Mouse (Mus musculus): ENCODE measurements around the gene Opcml.
A peak's percentile ranks its signal among the peaks of the same experiment; 100 is the strongest.

The Opcml gene

DNA sequence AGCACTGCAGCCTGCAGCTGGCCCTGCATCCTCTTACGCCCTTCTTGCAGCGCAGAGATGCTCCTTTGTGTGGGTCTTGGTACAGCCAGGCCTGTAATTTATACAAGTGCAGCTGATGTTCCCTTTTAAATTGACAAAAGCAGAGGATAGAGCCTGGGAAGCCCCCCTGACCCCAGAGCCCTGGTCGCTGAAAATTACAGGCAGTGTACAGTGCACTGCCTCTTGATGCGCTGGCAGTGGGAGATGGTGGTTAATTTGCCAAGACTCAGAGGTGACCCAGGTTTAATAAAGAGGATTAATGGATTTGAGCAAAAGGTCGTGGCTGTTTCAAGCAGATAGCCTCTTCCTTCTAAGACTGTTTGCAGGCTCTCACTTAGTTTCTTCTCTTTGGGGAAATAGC is 39.9 kb downstream of the Opcml start:
- DNase-seq (ENCODE audit: low spot score in 2 of 2), result peak in 1 of 2 experiments; percentile 38

DNA sequence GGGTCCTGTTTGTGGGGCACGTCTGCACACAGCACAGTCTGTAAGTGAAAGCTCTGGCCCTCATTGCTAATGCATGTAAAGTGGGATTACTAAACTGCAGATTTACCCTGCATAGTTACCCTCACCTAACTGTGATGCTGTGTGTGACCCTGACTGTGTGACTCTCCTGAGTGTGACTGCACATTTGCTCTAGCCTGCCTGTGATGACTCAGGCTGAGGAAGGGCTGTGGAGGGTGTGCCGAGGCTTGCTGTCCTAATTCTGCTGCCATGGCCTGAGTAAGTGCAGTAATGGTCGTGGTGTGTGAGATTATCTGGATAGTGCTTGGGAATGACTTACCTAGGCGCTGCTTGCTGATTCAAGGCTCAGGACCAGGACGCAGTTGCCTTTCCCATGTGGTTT is 52.2 kb downstream of the Opcml start:
- no peak for DNase-seq (ENCODE audit: low spot score in 2 of 2)

DNA sequence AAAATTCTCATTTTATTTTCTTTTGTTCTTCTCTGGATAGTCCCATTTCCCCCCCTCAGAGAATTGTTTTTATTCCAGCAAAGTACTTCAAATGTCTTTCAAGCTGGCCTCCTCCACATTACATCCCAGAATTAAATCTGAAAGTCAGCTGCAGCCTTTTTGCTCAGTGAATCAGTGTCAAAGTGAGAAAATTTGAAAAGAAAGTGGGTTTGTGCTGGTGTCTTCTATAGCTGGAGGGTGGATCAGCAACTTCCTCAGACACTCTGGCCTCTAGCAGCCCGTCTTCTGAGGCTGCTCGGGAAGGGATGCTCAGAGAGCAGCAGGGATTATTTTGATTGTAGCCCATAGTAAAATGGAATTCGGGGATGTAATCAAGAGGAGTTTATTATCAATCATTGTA is 81.0 kb downstream of the Opcml start:
- DNase-seq (ENCODE audit: low spot score in 2 of 2), result no peak

DNA sequence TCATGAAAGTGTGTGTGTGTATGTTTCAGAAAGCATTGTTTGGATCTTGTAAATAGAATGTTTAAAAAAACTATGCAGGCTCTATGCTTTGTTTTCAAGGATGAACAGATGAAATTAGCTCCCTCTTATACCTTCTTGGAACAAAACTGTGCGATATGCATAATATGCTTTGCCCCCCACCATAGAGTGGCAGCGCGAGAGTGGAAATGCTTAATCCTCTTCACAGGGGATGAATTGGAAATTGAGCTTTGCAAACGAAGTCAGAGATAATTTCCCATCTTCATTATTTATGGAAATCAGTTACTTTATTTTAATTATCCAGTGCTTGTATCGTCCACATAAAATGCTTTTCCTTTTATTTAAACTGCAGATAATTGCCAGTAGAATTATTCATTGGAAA is 99.1 kb downstream of the Opcml start:
- DNase-seq (ENCODE audit: low spot score in 2 of 2), result no peak

DNA sequence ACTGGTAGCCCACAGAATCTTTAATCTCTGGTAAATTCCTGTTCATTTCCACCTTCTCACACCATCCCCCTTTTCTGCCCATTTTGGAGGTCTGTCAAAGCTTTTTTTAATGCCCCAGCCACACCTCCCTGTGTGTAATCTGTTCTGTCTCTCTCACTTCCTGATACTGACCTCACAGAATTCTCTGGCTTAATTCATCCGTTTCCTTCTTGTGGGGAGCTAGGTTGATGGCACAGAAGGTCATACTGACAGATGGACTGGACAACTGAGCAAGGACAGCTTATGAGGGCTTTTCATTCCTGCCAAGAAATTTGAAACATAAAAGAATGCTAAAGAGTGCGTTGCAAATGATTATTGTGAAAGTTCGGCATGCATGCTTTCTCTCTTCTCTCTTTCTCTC is 126.7 kb downstream of the Opcml start:
- DNase-seq (ENCODE audit: low spot score in 2 of 2), result no peak

DNA sequence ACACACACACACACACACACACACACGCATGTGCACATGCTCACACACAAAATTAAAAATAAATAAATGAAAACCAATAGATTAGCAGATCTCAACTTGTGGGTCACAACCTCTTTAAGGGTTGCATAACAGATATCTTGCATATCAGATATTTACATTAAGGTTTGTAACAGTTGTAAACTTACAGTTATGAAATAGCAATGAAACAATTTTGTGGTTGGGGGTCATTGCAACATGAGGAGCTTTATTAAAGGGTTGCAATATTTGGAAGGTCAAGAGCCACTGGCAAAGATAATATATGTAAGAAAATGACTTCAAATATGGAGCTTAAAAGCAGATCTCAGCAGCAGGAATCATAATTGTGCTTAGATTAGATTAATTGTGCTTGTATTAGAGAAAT is 132.9 kb downstream of the Opcml start:
- DNase-seq (ENCODE audit: low spot score in 2 of 2), result no peak

DNA sequence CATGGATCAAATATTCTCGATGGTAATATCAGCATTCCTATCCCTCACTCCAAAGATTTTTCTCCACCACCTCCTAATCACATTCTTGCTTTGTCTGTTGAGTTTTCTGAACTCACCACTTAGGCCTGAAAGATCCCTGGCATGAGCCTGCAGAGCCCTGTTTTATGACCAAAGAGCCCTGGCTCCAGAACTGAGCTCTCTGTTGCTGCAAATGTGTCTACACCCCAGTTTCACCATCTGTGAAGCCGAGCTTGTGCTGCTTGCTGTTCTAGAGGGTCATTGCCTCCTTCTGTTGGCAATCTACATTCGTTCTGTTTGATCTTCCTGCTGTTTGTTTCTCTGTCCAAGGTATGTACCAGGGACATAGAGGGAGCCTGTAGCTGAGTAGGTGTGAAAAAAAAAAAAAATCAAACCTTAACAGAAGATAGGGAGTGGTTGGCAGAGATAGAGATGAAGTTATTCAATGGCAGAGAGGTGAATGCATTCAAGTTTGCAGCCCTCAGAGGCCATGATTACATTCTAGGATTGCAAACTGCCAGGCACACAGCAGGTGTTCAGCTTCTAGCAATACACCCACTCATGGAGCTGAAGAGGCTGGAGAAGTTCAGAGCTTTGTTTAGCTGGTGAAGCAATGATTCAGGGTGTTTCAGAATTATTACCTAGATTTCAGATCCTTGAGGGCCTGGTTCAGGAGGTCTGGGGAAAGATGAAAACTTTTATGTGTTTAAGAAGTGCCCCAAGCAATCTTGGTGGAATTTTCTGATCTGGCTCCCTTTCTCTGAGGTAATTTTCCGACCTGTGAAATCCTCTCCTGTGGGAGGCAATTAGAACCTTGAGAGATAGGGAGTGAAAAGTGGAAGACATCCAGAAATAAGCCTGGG is 133.6 kb downstream of the Opcml start:
- no peak for DNase-seq (ENCODE audit: low spot score in 2 of 2)

DNA sequence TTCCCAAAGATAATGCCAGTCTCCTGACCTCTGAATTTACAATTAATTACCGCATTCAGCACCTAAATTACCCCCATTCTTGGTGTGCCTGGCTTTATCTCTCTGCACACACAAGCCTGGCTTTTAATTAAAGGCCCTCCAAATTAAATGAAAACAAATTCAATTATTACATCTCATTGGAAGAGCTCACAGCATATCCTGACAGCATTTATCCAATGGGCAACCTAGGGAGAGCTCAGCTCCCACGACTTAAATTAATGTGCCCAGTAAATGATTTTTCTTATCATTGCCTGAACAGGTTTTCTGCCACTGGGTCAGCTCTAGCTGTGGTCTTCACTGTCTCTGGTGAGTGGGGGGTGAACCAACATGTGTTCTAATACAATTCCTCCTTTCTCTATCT is 135.1 kb downstream of the Opcml start:
- no peak for DNase-seq (ENCODE audit: low spot score in 2 of 2)

DNA sequence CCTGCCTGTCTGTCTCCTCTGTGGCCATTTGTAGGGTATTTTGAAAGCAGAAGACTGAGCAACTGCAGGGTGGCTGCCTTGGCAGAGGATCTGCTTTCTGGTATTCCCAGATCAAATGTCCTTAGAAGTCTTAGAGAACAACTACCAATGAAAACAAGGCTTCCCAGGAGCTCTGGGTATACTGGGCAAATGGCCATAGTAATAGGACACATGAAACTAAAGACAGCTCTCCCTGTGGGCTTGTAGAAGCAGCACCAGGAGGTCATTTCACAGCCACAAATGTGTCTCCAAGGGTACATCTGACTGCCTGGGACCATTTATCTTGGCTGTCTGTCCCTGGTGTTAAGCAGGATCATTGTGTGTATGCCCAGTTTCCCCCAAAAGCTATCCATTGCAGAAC is 146.7 kb downstream of the Opcml start:
- DNase-seq (ENCODE audit: low spot score in 2 of 2), result no peak

DNA sequence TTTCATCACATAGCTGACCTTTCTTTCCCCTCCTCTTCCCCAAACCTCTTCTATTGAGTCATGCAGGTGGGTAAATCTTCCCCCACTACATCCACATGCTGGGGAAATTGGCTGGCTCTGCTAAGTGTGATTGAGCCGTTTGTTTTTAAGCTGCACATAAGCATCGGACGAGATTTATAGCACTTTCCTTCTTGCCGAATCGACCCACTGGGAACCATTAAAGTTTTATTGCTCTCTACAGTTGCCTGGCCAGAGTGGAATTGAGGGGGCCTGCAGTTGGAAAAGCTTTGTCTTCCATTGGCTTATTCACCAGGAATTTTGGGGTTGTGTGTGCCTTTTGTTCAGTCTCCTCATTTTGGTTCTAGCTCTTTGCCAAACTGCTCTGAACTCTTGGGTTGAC is 147.1 kb downstream of the Opcml start:
- DNase-seq (ENCODE audit: low spot score in 2 of 2), result no peak

DNA sequence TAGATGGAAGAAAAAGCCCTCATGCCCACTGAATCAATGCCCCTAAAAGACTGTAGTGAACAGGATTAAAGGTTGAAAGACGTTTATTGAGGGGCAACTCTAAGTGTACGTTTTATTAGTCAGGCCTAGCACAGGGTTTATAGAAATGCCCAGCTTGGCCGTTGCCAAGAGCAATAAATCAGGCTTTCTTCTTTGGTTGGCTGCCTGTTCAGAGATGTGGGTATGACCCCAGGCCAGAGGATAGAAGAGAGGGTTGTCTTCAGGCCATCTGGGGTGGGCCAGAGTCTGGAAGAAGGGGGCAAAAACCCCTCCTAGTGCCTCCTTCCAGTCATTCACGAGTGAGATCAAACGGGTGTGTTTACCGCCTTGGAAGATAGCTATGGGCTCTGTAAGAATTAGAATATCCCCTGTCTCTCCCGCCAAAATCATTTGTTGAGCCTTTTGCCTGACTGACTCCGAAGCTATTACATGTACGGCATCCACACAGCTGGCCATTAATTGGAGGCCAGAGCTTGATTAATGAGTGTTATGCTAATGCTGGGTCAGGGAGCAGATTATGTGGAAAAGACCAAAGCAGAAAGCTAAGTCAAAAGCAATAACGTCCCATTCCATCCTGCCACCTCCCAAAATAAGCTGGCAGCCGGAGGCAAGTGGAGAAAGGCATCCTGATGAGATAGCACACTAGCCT is 154.9 kb downstream of the Opcml start:
- DNase-seq (ENCODE audit: low spot score in 2 of 2), result no peak

DNA sequence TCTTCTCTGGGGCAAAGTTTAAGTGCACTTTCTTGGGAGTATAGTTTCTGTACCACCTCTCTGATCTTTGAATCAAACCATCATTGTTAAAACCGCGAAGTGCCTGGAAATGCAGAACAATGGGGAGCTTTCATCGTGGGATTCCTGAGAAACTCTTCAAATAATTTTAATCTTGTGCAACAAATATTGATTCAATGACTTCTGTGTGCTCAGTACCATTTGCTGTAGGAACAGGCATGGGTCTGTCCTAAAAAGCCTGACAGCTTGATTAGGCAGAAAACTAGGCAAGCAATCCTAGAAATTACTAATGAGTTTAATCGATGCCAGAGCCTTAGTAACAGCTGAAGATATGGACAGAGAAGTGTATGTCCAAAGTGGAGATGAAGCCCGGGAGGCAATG is 160.5 kb downstream of the Opcml start:
- no peak for DNase-seq (ENCODE audit: low spot score in 2 of 2)

DNA sequence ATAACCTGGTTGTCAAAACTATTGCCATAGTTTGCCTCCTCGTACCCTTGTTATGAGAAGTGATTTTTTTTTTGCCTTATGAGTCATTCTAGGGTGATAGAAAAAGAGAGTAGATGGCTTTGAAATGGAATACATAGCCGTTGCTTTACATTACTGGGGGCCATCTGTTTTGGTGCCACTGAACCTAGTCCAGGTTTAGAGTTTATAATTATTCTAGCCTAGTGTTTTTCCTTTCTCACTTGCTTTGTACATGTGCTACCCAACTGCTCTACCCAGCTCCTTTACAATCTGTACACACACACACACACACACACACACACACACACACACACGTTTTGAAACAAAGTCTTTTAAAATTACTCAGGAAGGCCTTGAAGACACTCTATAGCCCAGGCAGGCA is 171.1 kb downstream of the Opcml start:
- no peak for DNase-seq (ENCODE audit: low spot score in 2 of 2)

DNA sequence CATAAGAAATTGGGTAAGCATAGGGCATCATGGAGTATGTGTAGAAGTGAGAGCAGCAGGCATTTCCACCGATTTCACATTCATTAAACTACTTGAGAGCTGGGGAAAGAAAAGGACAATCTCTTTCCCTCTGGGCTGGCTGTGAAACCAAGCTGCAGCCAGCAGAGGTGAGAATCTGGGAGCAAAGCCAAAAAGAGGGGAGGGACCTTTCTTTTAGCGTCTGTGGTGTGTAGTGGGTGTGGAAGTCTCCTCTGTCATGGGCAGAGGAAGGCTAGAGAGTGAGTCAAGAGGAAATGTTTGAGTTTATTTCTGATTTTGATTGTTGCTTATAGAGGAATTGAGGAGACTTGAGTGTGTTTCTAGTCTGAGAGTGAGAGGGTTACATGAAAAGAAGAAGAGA is 172.8 kb downstream of the Opcml start:
- no peak for DNase-seq (ENCODE audit: low spot score in 2 of 2)

DNA sequence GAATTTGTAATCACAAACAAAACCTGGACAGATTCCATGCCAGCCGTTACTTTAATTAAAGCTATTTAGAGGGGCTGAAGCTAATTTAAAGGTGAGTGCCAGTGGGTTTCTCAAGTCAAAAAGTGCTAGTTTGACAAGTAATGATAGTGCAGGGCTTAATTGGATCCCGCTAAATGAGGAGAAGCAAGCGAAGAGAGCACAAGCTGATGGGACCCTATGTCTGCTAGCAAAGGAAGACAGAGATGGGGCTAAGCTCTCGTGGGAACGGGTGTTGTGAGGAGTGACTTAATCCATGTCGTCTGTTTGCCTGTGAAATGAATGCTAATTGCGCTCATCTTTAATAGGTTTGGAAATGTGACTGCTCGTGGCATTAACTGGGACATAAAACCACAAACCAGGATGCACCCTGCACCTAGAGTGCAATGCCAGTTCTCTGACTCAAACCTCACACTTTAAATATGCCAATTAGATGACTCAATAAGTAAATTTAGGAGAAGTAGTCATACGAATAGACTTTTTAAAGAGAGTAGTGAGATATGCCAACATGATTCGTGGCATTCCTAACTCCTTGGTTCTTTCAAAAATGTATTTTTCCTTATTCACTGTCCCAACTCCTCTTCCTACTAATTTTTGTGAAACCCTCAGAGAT is 174.5 kb downstream of the Opcml start:
- no peak for DNase-seq (ENCODE audit: low spot score in 2 of 2)

DNA sequence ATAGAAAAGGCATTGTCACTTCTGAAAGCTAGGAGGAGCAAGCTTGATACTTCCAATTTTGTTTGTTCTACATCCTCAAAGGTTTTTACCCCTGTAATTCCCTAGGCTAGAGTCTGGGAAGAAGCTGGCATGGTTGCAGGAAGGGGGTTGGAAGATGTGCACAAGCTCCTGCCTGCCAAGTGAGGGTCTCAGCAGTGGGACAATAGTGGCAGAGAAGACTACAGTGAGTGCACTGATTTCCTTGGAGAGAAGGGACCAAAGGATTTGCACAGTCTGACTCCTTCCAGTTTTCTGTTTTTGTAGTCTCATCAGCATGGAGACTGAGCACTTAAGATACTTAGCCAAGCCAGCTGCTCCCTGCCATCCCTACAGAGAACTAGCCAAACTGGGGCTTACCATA is 177.7 kb downstream of the Opcml start:
- DNase-seq (ENCODE audit: low spot score in 2 of 2), result peak; percentile 49

DNA sequence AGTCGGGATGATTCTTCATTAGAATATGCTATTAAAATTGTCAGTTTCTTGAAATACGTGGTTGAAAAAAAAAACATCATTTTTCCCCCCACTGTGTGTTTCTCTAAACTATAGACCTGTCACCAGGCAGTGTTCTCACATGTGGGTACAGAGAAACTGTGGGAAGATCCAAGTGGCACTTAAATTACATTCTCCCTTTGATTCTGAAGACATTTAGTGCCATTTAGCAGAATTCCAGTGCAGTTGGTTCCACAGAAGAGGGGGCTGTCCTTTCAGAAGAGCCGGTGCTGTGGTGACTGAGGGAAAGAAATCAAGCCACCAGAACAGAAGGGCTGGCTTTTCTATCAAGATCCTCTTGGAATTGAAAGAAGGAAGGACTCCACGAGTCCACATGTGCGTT is 181.7 kb downstream of the Opcml start:
- DNase-seq (ENCODE audit: low spot score in 2 of 2), result no peak

DNA sequence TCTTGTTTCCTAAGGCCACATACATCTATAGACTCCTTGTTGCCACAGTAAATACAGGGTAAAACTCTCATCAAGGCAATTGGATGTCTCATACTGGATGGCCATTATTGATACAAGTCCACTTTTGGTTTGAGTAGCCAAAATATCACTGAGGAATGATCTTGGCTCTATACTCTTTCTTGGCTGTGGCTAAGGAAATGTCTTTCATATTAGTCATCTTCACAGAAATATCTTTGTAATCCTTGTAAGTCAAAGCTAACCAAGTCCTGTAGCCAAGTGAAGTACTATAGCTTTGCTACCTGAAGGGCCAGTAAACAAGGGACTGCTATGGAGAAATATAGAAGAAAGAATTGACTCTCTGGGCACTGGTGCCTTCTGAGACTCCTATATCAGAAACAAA is 192.0 kb downstream of the Opcml start:
- DNase-seq (ENCODE audit: low spot score in 2 of 2), result no peak

DNA sequence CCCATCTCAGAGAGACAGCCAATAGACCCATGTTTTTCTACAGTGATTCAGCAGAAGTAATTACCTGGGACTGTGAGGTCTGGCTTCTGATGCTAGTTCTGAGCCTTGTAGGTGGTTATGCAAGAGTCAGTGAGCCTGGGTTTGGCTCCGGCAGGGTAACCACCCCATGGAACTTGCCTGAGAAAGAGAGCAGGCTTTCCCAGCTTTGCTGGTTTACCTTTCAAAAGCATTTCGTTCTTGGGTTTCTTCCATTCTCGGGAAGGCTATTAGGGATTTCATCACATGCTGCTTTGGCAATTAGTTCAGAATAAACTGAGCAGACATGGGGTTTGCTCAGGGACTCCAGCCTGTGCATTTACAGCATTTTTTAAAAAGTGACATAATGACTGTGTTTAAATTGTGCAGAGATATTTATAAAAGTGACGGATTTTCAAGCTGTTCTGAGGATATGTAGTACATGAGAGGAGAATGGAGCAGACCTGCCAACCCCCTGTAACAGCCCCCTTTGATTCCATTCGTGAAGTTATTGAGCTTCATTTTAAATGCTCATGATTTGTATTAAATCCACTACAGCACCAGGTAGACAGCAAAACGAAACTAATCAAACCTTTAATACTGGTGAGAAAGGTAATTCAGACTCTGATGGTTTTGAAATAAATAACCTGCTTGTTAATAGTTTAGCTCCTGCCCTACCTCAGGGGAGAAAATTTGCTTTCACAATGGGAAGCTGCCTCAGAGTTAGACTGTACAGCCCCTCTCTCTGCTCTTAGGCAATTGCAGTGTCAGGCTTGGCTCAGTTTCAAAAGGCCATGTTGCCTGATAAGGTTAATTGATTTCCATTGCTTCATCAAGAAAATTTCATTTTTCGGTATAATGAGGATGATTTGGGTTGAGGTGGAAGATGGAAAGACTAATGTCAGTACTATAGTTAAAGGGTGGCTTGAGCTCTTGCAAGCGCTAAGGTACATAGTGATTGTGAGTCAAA is 196.3 kb downstream of the Opcml start:
- DNase-seq (ENCODE audit: low spot score in 2 of 2), result no peak

DNA sequence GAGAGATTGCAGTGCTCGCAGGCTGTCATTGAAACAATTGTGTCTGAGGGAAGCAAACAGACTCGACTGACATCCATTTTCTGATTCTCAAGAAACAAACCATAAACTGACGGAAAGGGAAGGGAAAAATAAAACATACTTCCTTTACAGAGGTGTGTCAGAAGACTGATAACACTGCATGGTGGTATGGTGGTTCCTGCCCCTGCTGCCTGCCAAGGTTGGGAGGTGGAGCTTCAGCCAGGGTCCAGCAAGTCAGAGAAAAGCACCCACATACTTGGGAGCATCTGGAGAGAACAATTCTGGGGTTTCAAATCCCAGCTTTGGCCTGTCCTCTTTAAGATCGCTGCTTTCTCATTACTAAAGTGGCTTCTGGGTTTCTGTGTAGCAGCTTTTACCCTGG is 201.0 kb downstream of the Opcml start:
- DNase-seq (ENCODE audit: low spot score in 2 of 2), result no peak

DNA sequence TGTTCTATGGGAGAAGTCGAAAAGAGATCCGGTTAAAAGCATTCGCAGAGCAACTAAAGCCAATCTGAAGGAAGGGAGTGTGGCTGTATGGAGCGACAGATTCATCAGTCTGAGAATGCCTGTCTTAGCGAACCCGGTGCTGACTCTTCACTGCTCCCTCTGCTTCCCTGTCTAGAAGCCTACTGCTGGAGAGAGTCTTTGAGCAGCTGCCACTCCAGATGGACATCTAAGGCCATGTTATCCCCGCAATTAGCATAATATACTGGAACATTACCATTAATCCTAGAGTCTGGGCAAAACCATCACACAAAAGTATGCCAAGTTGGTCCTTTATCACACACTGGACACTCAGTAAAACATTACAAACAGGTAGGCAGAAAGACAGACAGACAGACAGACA is 206.0 kb downstream of the Opcml start:
- no peak for DNase-seq (ENCODE audit: low spot score in 2 of 2)

DNA sequence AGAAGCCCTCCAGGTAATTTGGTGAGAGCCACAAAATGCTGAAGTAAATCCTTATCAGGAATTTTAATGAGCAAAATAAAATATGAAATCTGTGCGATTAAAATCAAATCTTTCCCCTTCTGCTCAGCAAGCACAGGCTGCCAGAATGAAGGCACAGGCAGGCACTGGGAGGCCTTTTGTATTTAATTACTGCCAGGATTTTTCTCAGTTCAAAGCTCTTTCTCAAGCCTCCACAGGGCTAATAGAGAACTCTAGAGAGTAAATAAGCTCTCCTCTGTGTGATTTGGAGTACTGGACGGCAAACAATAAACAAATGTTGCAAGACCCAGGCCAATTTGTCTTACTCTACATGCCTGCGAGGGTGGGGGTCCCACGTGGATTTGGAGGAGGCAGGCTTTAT is 208.2 kb downstream of the Opcml start:
- DNase-seq (ENCODE audit: low spot score in 2 of 2), result no peak

Measured in right cerebral cortex, postnatal 10 days (tissue).